Mouse (Mus musculus) limb, embryonic 14.5 days (tissue): ENCODE results near the gene Ptprn2. TPM values are rescaled to one million over a fixed set of nuclear protein-coding genes. Genes with fewer than 3 reads are reported as not detected.

Experiments
- ATAC-seq: fragments of 200-750 bp; cut with Nextera tagmentation; 2 replicates; pipeline ENCODE4 v1.8.0; 2017; ENCODE audit warnings: low read depth, moderate number of reproducible peaks, moderate TSS enrichment; ENCODE audit not compliant: low FRiP score
- DNase-seq: peaks from one replicate; pipeline ENCODE4 v3.0.0-alpha.2; 2015; ENCODE audit warnings: low spot score
- H3K27ac ChIP-seq: fragments of 300-500 bp; sonication (generic); replicated peaks from 2 replicates; pipeline ENCODE4 v1.5.1; 2014; ENCODE audit warnings: low read depth, mild to moderate bottlenecking, low read length, moderate library complexity, mixed read lengths
- H3K27me3 ChIP-seq: fragments of 300-500 bp; sonication (generic); 2 replicates; pipeline ENCODE4 v1.6.1; 2014; ENCODE audit warnings: low read length, mixed read lengths; ENCODE audit not compliant: control insufficient read depth, insufficient read depth
- H3K36me3 ChIP-seq: fragments of 300-500 bp; sonication (generic); 2 replicates; pipeline ENCODE4 v1.6.1; 2014; ENCODE audit warnings: mild to moderate bottlenecking, low read length, moderate library complexity, mixed read lengths; ENCODE audit not compliant: control insufficient read depth, insufficient read depth
- H3K4me1 ChIP-seq: fragments of 300-500 bp; sonication (generic); 2 replicates; pipeline ENCODE4 v1.6.1; 2014; ENCODE audit warnings: antibody characterized with exemption, low read length, mixed read lengths; ENCODE audit not compliant: control insufficient read depth, insufficient read depth
- H3K4me2 ChIP-seq: fragments of 300-500 bp; sonication (generic); replicated peaks from 2 replicates; pipeline ENCODE4 v1.6.1; 2014; ENCODE audit warnings: low read depth, mild to moderate bottlenecking, low read length, moderate library complexity; ENCODE audit not compliant: severe bottlenecking
- H3K4me3 ChIP-seq: fragments of 300-500 bp; sonication (generic); replicated peaks from 2 replicates; pipeline ENCODE4 v1.5.1; 2014; ENCODE audit warnings: low read length
- H3K9ac ChIP-seq: fragments of 300-500 bp; sonication (generic); 2 replicates; pipeline ENCODE4 v1.6.1; 2014; ENCODE audit warnings: mild to moderate bottlenecking, low read depth, low read length, moderate library complexity; ENCODE audit not compliant: severe bottlenecking
- H3K9me3 ChIP-seq: fragments of 300-500 bp; sonication (generic); 2 replicates; pipeline ENCODE4 v1.6.1; 2016; ENCODE audit warnings: low read length; ENCODE audit not compliant: control insufficient read depth
- POLR2A ChIP-seq: fragments of 200-500 bp; IDR thresholded peaks from 2 replicates; pipeline ENCODE4 v1.8.0; 2012; ENCODE audit warnings: inconsistent platforms, mild to moderate bottlenecking, moderate library complexity, borderline replicate concordance; ENCODE audit not compliant: insufficient read depth, insufficient read length; ENCODE audit errors: extremely low read depth
- WGBS: fragments of 180-500 bp; shearing (Covaris S2); extraction: QIAGEN DNeasy Blood & Tissue Kit; methylation state at CpG from one replicate; pipeline ENCODE4 v1.1.7; 2014; 5-methylcytosine and 5-hydroxymethylcytosine counted together
- polyA plus RNA-seq, 2 experiments: library from polyadenylated mRNA; depleted of rRNA in 1 of 2; stranded (reverse) in 1 of 2; unstranded in 1 of 2; fragments of >200 nt; fragmentation: Nextera tagmentation in 1 of 2; extraction: Ambion mirVana in 1 of 2; gene quantifications; 2 replicates each; pipeline versions ENCODE4 v1.2.1 to v1.2.3; 2012 to 2014

The Ptprn2 gene
- polyA plus RNA-seq, 2 experiments = 0.08 to 0.65 TPM

DNA sequence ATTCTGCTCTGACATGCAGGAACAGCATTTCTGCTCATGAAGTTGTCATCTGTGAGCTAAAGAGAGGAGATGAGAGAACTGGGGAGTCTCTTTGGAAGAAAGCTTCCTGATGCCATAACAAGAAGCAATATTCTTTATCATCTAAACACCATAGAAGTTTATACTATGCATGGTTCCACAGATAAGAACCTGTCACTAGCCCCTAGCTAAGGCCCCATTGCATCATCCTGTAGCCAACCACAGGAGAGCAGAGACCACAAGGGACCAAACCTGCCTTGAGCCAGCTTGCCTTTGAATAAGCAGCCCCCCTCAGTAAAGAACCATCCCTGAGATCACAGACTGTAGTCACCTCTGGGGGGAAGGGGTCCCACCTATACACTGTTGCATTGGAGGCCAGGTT is 612.8 kb downstream of the Ptprn2 start:
- Histone ChIP-seq H3K36me3 (no peaks in the 10 kb centered on the region), H3K4me3 (no peak overlapping the region), H3K27me3 (no peaks in the 10 kb centered on the region), H3K27ac (no peak overlapping the region), H3K9ac (no peak overlapping the region), H3K4me2 (no peak overlapping the region), H3K4me1 (no peaks in the 10 kb centered on the region), H3K9me3 (no peaks in the 10 kb centered on the region)
- TF ChIP-seq POLR2A = no peak
- DNase-seq (no peak), ATAC-seq (no peak)

DNA sequence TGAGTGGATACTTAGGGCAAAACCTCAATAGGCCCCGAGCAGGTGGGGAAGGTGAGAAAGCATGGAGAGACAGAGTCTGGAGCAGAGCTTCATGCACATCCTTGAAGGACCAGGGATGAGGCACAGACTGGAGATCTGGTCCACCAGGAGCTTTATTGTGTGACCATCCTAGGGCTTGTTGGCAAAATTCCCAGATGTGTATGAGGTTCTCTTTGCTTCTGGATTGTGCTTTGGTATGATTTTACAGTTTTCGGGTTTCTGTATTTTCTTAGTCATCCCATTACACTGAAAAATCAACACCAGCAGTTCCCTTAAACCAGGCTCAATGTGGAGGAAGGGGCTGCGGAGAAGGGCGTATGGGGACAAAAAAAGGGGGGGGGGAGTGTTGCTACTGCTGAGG is 621.2 kb downstream of the Ptprn2 start:
- H3K4me1 ChIP-seq = peaks cover 3% of the 10 kb centered on the region; the same call in 1 of the 2 replicates
- H3K27ac ChIP-seq = no peak overlapping the region
- WGBS = 40% methylated on average over 4 of the region's 4 CpGs
- peak; percentile 18 for DNase-seq
- no peaks in the 10 kb centered on the region for H3K9me3 ChIP-seq
- H3K4me3 ChIP-seq = no peak overlapping the region
- no peak for ATAC-seq
- H3K4me2 ChIP-seq = 0 out of 2 replicates have a peak overlapping the region, but pooled peaks have one; percentile 6
- H3K27me3 ChIP-seq = no peaks in the 10 kb centered on the region
- TF ChIP-seq POLR2A = no peak
- no peak overlapping the region for H3K9ac ChIP-seq
- no peaks in the 10 kb centered on the region for H3K36me3 ChIP-seq

DNA sequence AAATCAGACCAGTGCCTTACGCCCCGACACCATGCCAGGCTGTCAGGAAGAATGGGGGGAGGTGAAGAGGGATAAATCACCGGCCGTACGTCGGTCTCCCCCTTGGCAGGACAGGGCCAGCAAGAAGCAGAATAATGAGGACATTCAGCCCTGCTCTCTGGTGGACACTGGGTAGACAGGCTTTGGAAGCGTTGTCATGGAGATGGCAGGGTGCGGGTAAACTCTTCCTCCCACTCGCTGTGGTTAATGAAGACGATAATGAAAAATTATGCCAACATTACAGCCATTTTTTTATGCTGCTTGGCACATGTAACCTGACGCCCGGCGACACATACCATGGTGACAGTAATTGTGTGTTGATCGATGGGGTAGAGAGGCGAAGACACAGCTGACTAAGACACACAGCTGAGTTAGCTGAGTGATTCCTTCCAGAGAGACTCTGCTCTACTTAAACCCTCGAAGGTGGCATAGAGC is 621.7 kb downstream of the Ptprn2 start:
- no peak overlapping the region for H3K9ac ChIP-seq
- no peaks in the 10 kb centered on the region for H3K9me3 ChIP-seq
- 27% methylated on average over 16 of the region's 16 CpGs for WGBS
- H3K27me3 ChIP-seq = no peaks in the 10 kb centered on the region
- H3K4me2 ChIP-seq = 0 out of 2 replicates have a peak overlapping the region, but pooled peaks have one; percentile 6
- no peak overlapping the region for H3K4me3 ChIP-seq
- peak; percentile 8 for DNase-seq
- ATAC-seq = peak; percentile 50; the same call in 1 of the 2 replicates
- H3K4me1 ChIP-seq = peaks cover 3% of the 10 kb centered on the region; the same call in 1 of the 2 replicates
- no peak for TF ChIP-seq POLR2A
- no peaks in the 10 kb centered on the region for H3K36me3 ChIP-seq
- H3K27ac ChIP-seq = no peak overlapping the region

DNA sequence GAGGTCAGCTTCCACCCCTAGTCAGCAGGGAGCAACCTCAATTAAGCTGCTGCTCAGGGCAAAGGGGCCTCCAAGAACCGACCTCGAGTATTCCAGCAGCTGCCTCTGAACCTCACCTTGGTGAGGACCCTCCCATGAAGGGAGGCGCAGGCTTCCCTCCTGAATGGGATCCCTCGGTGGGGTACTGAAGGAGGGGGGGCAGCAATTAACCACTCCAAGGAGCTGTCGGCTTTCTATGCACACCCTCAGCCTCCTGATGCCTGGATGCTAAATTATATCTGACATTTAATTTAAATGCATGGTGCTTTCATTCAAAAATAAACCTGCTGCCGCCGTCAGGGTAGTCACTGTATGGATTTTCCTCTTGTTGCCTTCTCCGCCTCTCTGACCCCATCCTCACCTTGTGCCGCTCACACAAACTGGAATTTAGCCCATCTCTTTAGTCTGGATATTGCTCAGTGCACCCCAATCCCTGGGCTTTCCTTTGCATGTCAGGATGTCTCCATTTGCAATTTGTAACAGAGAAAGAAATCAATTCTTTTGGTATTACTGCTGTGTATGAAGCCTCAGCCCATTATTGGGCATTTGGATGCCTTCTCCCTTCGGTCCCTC is 629.8 kb downstream of the Ptprn2 start:
- Histone ChIP-seq H3K4me1 (no peaks in the 10 kb centered on the region), H3K27ac (no peak overlapping the region), H3K9ac (no peak overlapping the region), H3K36me3 (no peaks in the 10 kb centered on the region), H3K4me3 (no peak overlapping the region), H3K27me3 (no peaks in the 10 kb centered on the region), H3K4me2 (no peak overlapping the region), H3K9me3 (no peaks in the 10 kb centered on the region)
- TF ChIP-seq POLR2A = no peak
- DNase-seq (no peak), ATAC-seq (no peak)
- WGBS = 55% methylated on average over 10 of the region's 10 CpGs

DNA sequence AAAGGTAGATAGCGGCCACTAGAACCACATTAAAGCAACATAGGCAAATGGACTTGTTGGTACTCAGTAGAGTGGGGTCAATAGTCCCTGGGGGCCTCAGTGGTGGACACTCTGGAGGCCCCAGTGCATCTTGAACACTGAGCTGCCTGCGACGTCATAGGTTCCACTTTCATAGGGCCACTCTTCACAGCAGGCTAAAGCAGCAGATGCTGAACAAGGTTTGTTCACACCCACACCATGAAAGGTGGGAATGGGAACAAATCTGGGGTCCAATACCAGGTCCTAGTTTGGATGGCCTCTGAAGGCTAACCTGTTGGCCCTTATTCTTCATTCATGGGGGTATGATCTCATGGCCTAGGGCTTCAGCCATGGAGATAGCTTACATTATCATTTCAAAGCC is 641.6 kb downstream of the Ptprn2 start:
- Histone ChIP-seq H3K27me3 (no peaks in the 10 kb centered on the region), H3K4me2 (no peak overlapping the region), H3K4me1 (no peaks in the 10 kb centered on the region), H3K36me3 (no peaks in the 10 kb centered on the region), H3K9me3 (no peaks in the 10 kb centered on the region), H3K27ac (no peak overlapping the region), H3K4me3 (no peak overlapping the region), H3K9ac (no peak overlapping the region)
- TF ChIP-seq POLR2A = no peak
- WGBS = 92% methylated on average over 3 of the region's 3 CpGs
- DNase-seq = no peak
- ATAC-seq = no peak
